Comparison of ENCODE assay signal across 8 mouse cellular contexts in the genomic region with DNA sequence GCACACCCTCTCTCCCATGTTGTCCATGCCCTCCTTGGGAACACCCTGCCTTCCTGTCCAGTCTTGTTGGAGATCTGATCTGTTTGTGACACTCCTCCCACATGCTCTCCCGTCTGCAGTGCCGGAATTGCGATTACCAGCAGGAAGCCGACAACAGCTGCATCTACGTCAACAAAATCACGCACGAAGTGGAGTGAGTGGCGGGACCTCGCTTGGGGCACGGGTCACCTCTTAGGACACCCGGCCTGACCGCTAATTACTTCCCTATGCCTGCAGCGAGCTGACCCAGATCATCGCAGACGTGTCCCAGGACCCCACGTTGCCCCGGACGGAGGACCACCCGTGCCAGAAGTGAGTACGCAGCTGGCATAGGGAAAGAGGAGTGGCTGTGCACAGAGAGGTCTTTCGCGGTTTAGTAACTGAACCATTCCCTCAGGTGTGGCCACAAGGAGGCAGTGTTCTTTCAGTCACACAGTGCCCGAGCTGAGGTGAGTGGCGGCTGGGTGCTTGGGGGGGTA. TPM values are rescaled to one million over a fixed set of nuclear protein-coding genes. Genes with fewer than 3 reads are reported as not detected.
DNase-seq lines count a peak whose midpoint lies in the region; ATAC-seq lines count a peak whose summit lies in the region.

No protein-coding gene starts in this region.

- intact Hi-C loops in heart, postnatal 25 days (cut with DNase I) = no loop called here

- peak overlapping the region; percentile 60 for H3K4me2 ChIP-seq in forebrain, embryonic 16.5 days (ENCODE audit: low read length)
- peak overlapping the region; percentile 83 for H3K4me2 ChIP-seq in limb, embryonic 13.5 days (replicated peaks)
- H3K4me2 ChIP-seq in midbrain, embryonic 13.5 days (replicated peaks) = peak overlapping the region; percentile 77

- no peaks in the 10 kb centered on the region; the same call in 1 of the 2 replicates for H3K36me3 ChIP-seq in forebrain, embryonic 16.5 days (ENCODE audit: control insufficient read depth, insufficient read depth)
- H3K36me3 ChIP-seq in limb, embryonic 13.5 days = peaks cover 42% of the 10 kb centered on the region
- peaks cover 46% of the 10 kb centered on the region for H3K36me3 ChIP-seq in midbrain, embryonic 13.5 days

- ATAC-seq in forebrain, embryonic 16.5 days = no peak
- no peak for ATAC-seq in limb, embryonic 13.5 days (ENCODE audit: low FRiP score, low read depth)
- peak; percentile 38 for ATAC-seq in midbrain, embryonic 13.5 days

- peak overlapping the region; percentile 66 for H3K9ac ChIP-seq in forebrain, embryonic 16.5 days (replicated peaks; ENCODE audit: low read depth, low read length)
- peak overlapping the region; percentile 83 for H3K9ac ChIP-seq in limb, embryonic 13.5 days
- H3K9ac ChIP-seq in midbrain, embryonic 13.5 days (replicated peaks) = peak overlapping the region; percentile 78

- peak; percentile 96 for DNase-seq in heart, adult 11 months
- no peak for DNase-seq in heart, postnatal 25 days (ENCODE audit: low spot score)
- peak; percentile 67 for DNase-seq in cerebellum, adult 8-10 months
- peak; percentile 31 for DNase-seq in hindlimb bud, embryonic 11.5 days (ENCODE audit: extremely low spot score, low read depth, low spot score)
- peak; percentile 36 to 55 for DNase-seq in spleen, postnatal 36 days (ENCODE audit: low spot score in 2 of 2)

- WGBS in forebrain, embryonic 16.5 days = 3% methylated on average over 24 of the region's 24 CpGs
- WGBS in limb, embryonic 13.5 days = 2% methylated on average over 24 of the region's 24 CpGs
- 6% methylated on average over 24 of the region's 24 CpGs for WGBS in midbrain, embryonic 13.5 days

- H3K27ac ChIP-seq in forebrain, embryonic 16.5 days (ENCODE audit: low read length) = peak overlapping the region; percentile 97
- peak overlapping the region; percentile 92 for H3K27ac ChIP-seq in limb, embryonic 13.5 days
- H3K27ac ChIP-seq in midbrain, embryonic 13.5 days = peak overlapping the region; percentile 96

- no peaks in the 10 kb centered on the region for H3K27me3 ChIP-seq in forebrain, embryonic 16.5 days (replicated peaks; ENCODE audit: control insufficient read depth, insufficient read depth, low read length)
- no peaks in the 10 kb centered on the region for H3K27me3 ChIP-seq in limb, embryonic 13.5 days
- no peaks in the 10 kb centered on the region for H3K27me3 ChIP-seq in midbrain, embryonic 13.5 days

- peak overlapping the region; percentile 55 for H3K4me3 ChIP-seq in forebrain, embryonic 16.5 days (replicated peaks; ENCODE audit: low read length)
- peak overlapping the region; percentile 80 for H3K4me3 ChIP-seq in limb, embryonic 13.5 days
- peak overlapping the region; percentile 70 for H3K4me3 ChIP-seq in midbrain, embryonic 13.5 days (replicated peaks)

- no peaks in the 10 kb centered on the region for H3K9me3 ChIP-seq in forebrain, embryonic 16.5 days (ENCODE audit: control insufficient read depth, low read length)
- H3K9me3 ChIP-seq in limb, embryonic 13.5 days = no peaks in the 10 kb centered on the region
- H3K9me3 ChIP-seq in midbrain, embryonic 13.5 days = no peaks in the 10 kb centered on the region

- peaks cover 20% of the 10 kb centered on the region for H3K4me1 ChIP-seq in forebrain, embryonic 16.5 days (replicated peaks; ENCODE audit: control insufficient read depth, insufficient read depth, low read length)
- H3K4me1 ChIP-seq in limb, embryonic 13.5 days = peaks cover 18% of the 10 kb centered on the region
- H3K4me1 ChIP-seq in midbrain, embryonic 13.5 days (replicated peaks) = peaks cover 27% of the 10 kb centered on the region

RNA-seq across cellular contexts. Expression of a gene that starts 0.6 kb away (rescaled TPM):
- 10 to 100 TPM; 54.1 to 56.7 TPM for total RNA-seq in heart, postnatal 25 days (2021)
- polyA plus RNA-seq in forebrain, embryonic 16.5 days (2015; fragmentation: Nextera tagmentation; extraction: Ambion mirVana) = 358 and 393 TPM in 2 replicates
- polyA plus RNA-seq in limb, embryonic 13.5 days (2015; fragmentation: Nextera tagmentation; extraction: Ambion mirVana) = 219 and 220 TPM in 2 replicates
- polyA plus RNA-seq in midbrain, embryonic 13.5 days (2015; fragmentation: Nextera tagmentation; extraction: Ambion mirVana) = 359 and 362 TPM in 2 replicates

RNA-seq across cellular contexts. Expression of a gene that starts 0.9 kb away (rescaled TPM):
- 10 to 100 TPM; 54.6 to 56.6 TPM for total RNA-seq in heart, postnatal 25 days (2021)
- polyA plus RNA-seq in forebrain, embryonic 16.5 days (2015; fragmentation: Nextera tagmentation; extraction: Ambion mirVana) = 160 and 165 TPM in 2 replicates
- polyA plus RNA-seq in limb, embryonic 13.5 days (2015; fragmentation: Nextera tagmentation; extraction: Ambion mirVana) = 171 and 184 TPM in 2 replicates
- polyA plus RNA-seq in midbrain, embryonic 13.5 days (2015; fragmentation: Nextera tagmentation; extraction: Ambion mirVana) = 181 and 186 TPM in 2 replicates

RNA-seq across cellular contexts. Expression of a gene that starts 2.8 kb away (rescaled TPM):
- not detected for total RNA-seq in heart, postnatal 25 days (2021)
- polyA plus RNA-seq in forebrain, embryonic 16.5 days (2015; fragmentation: Nextera tagmentation; extraction: Ambion mirVana) = not detected in 2 replicates
- 0.28 TPM in 1 of 2 replicates, not detected in the other for polyA plus RNA-seq in limb, embryonic 13.5 days (2015; fragmentation: Nextera tagmentation; extraction: Ambion mirVana)
- polyA plus RNA-seq in midbrain, embryonic 13.5 days (2015; fragmentation: Nextera tagmentation; extraction: Ambion mirVana) = not detected in 2 replicates

RNA-seq across cellular contexts. Expression of a gene that starts 34.1 kb away (rescaled TPM):
- total RNA-seq in heart, postnatal 25 days (2021) = 100 to 1,000 TPM; 270 to 283 TPM
- 59.7 and 68.4 TPM in 2 replicates for polyA plus RNA-seq in forebrain, embryonic 16.5 days (2015; fragmentation: Nextera tagmentation; extraction: Ambion mirVana)
- polyA plus RNA-seq in limb, embryonic 13.5 days (2015; fragmentation: Nextera tagmentation; extraction: Ambion mirVana) = 94.9 and 100 TPM in 2 replicates
- polyA plus RNA-seq in midbrain, embryonic 13.5 days (2015; fragmentation: Nextera tagmentation; extraction: Ambion mirVana) = 57.2 and 64.1 TPM in 2 replicates

RNA-seq across cellular contexts. Expression of a gene that starts 47.2 kb away (rescaled TPM):
- not detected for total RNA-seq in heart, postnatal 25 days (2021)
- 0.36 and 0.42 TPM in 2 replicates for polyA plus RNA-seq in forebrain, embryonic 16.5 days (2015; fragmentation: Nextera tagmentation; extraction: Ambion mirVana)
- polyA plus RNA-seq in limb, embryonic 13.5 days (2015; fragmentation: Nextera tagmentation; extraction: Ambion mirVana) = 0.28 and 0.48 TPM in 2 replicates
- polyA plus RNA-seq in midbrain, embryonic 13.5 days (2015; fragmentation: Nextera tagmentation; extraction: Ambion mirVana) = 0.68 and 0.79 TPM in 2 replicates
